Mouse (Mus musculus): Measurements from ENCODE around the gene Pop7. TPM values are rescaled to one million over a fixed set of nuclear protein-coding genes. Genes with fewer than 3 reads are reported as not detected.

Pop7 gene
- polyA plus RNA-seq, 1 experiment from 2014 or later, result 54.0 TPM

- Histone ChIP-seq H3K9me3 (replicated peaks; ENCODE audit: control insufficient read depth, low read length) (no peaks in the 10 kb centered on the region), H3K27ac (replicated peaks; ENCODE audit: low read depth, low read length) (no peak overlapping the region), H3K4me2 (ENCODE audit: low read depth, low read length) (no peak overlapping the region), H3K4me3 (ENCODE audit: low read depth, low read length) (no peak overlapping the region), H3K9ac (replicated peaks; ENCODE audit: low read length) (no peak overlapping the region), H3K27me3 (ENCODE audit: control insufficient read depth, insufficient read depth, low read length) (no peaks in the 10 kb centered on the region), H3K36me3 (replicated peaks; ENCODE audit: control insufficient read depth, insufficient read depth, low read depth, low read length) (peaks cover 55% of the 10 kb centered on the region), H3K4me1 (ENCODE audit: control insufficient read depth, insufficient read depth, low read length) (peaks cover 1% of the 10 kb centered on the region; the same call in 1 of the 2 replicates)
- no peak for DNase-seq (ENCODE audit: low spot score)
- no peak for ATAC-seq (replicated peaks; ENCODE audit: insufficient number of reproducible peaks, low FRiP score, low TSS enrichment, low read depth)
- WGBS, result 83% methylated on average over 16 of the region's 16 CpGs
These were observed 23.2 kb upstream of the Pop7 start for GRCm38 (mm10) chr5:137525511-137525910.

GRCm38 (mm10) chr5:137524671-137525070 is 22.4 kb upstream of the Pop7 start:
- no peak overlapping the region for H3K9ac ChIP-seq (replicated peaks; ENCODE audit: low read length)
- no peak overlapping the region for H3K4me2 ChIP-seq (ENCODE audit: low read depth, low read length)
- H3K4me3 ChIP-seq (ENCODE audit: low read depth, low read length), result no peak overlapping the region
- no peaks in the 10 kb centered on the region for H3K9me3 ChIP-seq (replicated peaks; ENCODE audit: control insufficient read depth, low read length)
- H3K27ac ChIP-seq (replicated peaks; ENCODE audit: low read depth, low read length), result no peak overlapping the region
- no peaks in the 10 kb centered on the region for H3K27me3 ChIP-seq (ENCODE audit: control insufficient read depth, insufficient read depth, low read length)
- no peaks in the 10 kb centered on the region for H3K4me1 ChIP-seq (ENCODE audit: control insufficient read depth, insufficient read depth, low read length)
- H3K36me3 ChIP-seq (replicated peaks; ENCODE audit: control insufficient read depth, insufficient read depth, low read depth, low read length), result peaks cover 60% of the 10 kb centered on the region
- WGBS, result 92% methylated on average over 13 of the region's 13 CpGs
- no peak for ATAC-seq (replicated peaks; ENCODE audit: insufficient number of reproducible peaks, low FRiP score, low TSS enrichment, low read depth)
- no peak for DNase-seq (ENCODE audit: low spot score)

GRCm38 (mm10) chr5:137524251-137524515 is 21.9 kb upstream of the Pop7 start:
- no peaks in the 10 kb centered on the region for H3K27me3 ChIP-seq (ENCODE audit: control insufficient read depth, insufficient read depth, low read length)
- H3K27ac ChIP-seq (replicated peaks; ENCODE audit: low read depth, low read length), result no peak overlapping the region
- H3K4me1 ChIP-seq (ENCODE audit: control insufficient read depth, insufficient read depth, low read length), result no peaks in the 10 kb centered on the region
- H3K4me3 ChIP-seq (ENCODE audit: low read depth, low read length), result no peak overlapping the region
- DNase-seq (ENCODE audit: low spot score) (no peak), ATAC-seq (replicated peaks; ENCODE audit: insufficient number of reproducible peaks, low FRiP score, low TSS enrichment, low read depth) (no peak)
- H3K4me2 ChIP-seq (ENCODE audit: low read depth, low read length), result no peak overlapping the region
- no peaks in the 10 kb centered on the region for H3K9me3 ChIP-seq (replicated peaks; ENCODE audit: control insufficient read depth, low read length)
- peaks cover 58% of the 10 kb centered on the region for H3K36me3 ChIP-seq (replicated peaks; ENCODE audit: control insufficient read depth, insufficient read depth, low read depth, low read length)
- 86% methylated on average over 8 of the region's 8 CpGs for WGBS
- no peak overlapping the region for H3K9ac ChIP-seq (replicated peaks; ENCODE audit: low read length)

GRCm38 (mm10) chr5:137523396-137524250 is 21.3 kb upstream of the Pop7 start:
- H3K9ac ChIP-seq (replicated peaks; ENCODE audit: low read length), result no peak overlapping the region
- DNase-seq (ENCODE audit: low spot score) (no peak), ATAC-seq (replicated peaks; ENCODE audit: insufficient number of reproducible peaks, low FRiP score, low TSS enrichment, low read depth) (no peak)
- no peak overlapping the region for H3K27ac ChIP-seq (replicated peaks; ENCODE audit: low read depth, low read length)
- 81% methylated on average over 25 of the region's 25 CpGs for WGBS
- H3K4me2 ChIP-seq (ENCODE audit: low read depth, low read length), result no peak overlapping the region
- no peaks in the 10 kb centered on the region for H3K4me1 ChIP-seq (ENCODE audit: control insufficient read depth, insufficient read depth, low read length)
- H3K4me3 ChIP-seq (ENCODE audit: low read depth, low read length), result no peak overlapping the region
- H3K36me3 ChIP-seq (replicated peaks; ENCODE audit: control insufficient read depth, insufficient read depth, low read depth, low read length), result peaks cover 55% of the 10 kb centered on the region
- H3K27me3 ChIP-seq (ENCODE audit: control insufficient read depth, insufficient read depth, low read length), result no peaks in the 10 kb centered on the region
- no peaks in the 10 kb centered on the region for H3K9me3 ChIP-seq (replicated peaks; ENCODE audit: control insufficient read depth, low read length)

- no peak overlapping the region for H3K4me3 ChIP-seq (ENCODE audit: low read depth, low read length)
- DNase-seq (ENCODE audit: low spot score) (no peak), ATAC-seq (replicated peaks; ENCODE audit: insufficient number of reproducible peaks, low FRiP score, low TSS enrichment, low read depth) (no peak)
- peaks cover 50% of the 10 kb centered on the region for H3K36me3 ChIP-seq (replicated peaks; ENCODE audit: control insufficient read depth, insufficient read depth, low read depth, low read length)
- no peak overlapping the region for H3K4me2 ChIP-seq (ENCODE audit: low read depth, low read length)
- no peaks in the 10 kb centered on the region for H3K27me3 ChIP-seq (ENCODE audit: control insufficient read depth, insufficient read depth, low read length)
- WGBS, result 70% methylated on average over 11 of the region's 11 CpGs
- H3K4me1 ChIP-seq (ENCODE audit: control insufficient read depth, insufficient read depth, low read length), result no peaks in the 10 kb centered on the region
- H3K9me3 ChIP-seq (replicated peaks; ENCODE audit: control insufficient read depth, low read length), result no peaks in the 10 kb centered on the region
- no peak overlapping the region for H3K9ac ChIP-seq (replicated peaks; ENCODE audit: low read length)
- no peak overlapping the region for H3K27ac ChIP-seq (replicated peaks; ENCODE audit: low read depth, low read length)
These were observed 20.4 kb upstream of the Pop7 start for GRCm38 (mm10) chr5:137522711-137523110.

DNA sequence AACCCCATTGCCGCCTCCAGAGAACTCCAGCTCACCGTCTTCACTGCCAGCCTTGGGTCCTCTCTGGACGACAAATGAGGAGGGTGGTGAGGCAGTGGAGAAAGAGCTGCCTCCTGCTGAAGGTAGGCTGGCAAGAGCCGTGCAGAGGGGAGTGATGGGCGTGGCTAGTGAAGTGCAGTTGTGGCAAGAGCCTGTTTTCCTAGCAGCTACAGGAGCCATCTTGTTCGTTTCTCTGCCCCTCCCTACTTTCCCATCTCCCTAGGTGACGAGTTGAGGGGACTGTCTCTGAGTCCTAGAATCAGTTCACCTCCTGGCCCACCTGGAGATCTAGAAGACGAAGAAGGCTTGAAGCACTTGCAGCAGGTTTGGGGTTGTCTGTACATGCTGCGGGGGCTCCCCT is 19.5 kb upstream of the Pop7 start:
- WGBS, result 84% methylated on average over 9 of the region's 9 CpGs
- ATAC-seq (replicated peaks; ENCODE audit: insufficient number of reproducible peaks, low FRiP score, low TSS enrichment, low read depth), result no peak
- Histone ChIP-seq H3K9me3 (replicated peaks; ENCODE audit: control insufficient read depth, low read length) (no peaks in the 10 kb centered on the region), H3K27ac (replicated peaks; ENCODE audit: low read depth, low read length) (no peak overlapping the region), H3K4me3 (ENCODE audit: low read depth, low read length) (no peak overlapping the region), H3K36me3 (replicated peaks; ENCODE audit: control insufficient read depth, insufficient read depth, low read depth, low read length) (peaks cover 50% of the 10 kb centered on the region), H3K4me2 (ENCODE audit: low read depth, low read length) (no peak overlapping the region), H3K9ac (replicated peaks; ENCODE audit: low read length) (no peak overlapping the region), H3K4me1 (ENCODE audit: control insufficient read depth, insufficient read depth, low read length) (no peaks in the 10 kb centered on the region), H3K27me3 (ENCODE audit: control insufficient read depth, insufficient read depth, low read length) (no peaks in the 10 kb centered on the region)
- DNase-seq (ENCODE audit: low spot score), result no peak

GRCm38 (mm10) chr5:137519691-137520550 is 17.6 kb upstream of the Pop7 start:
- no peak overlapping the region for H3K4me3 ChIP-seq (ENCODE audit: low read depth, low read length)
- no peak for DNase-seq (ENCODE audit: low spot score)
- H3K9me3 ChIP-seq (replicated peaks; ENCODE audit: control insufficient read depth, low read length), result no peaks in the 10 kb centered on the region
- H3K36me3 ChIP-seq (replicated peaks; ENCODE audit: control insufficient read depth, insufficient read depth, low read depth, low read length), result peaks cover 45% of the 10 kb centered on the region
- H3K27me3 ChIP-seq (ENCODE audit: control insufficient read depth, insufficient read depth, low read length), result no peaks in the 10 kb centered on the region
- no peaks in the 10 kb centered on the region for H3K4me1 ChIP-seq (ENCODE audit: control insufficient read depth, insufficient read depth, low read length)
- 91% methylated on average over 27 of the region's 27 CpGs for WGBS
- no peak overlapping the region for H3K9ac ChIP-seq (replicated peaks; ENCODE audit: low read length)
- no peak for ATAC-seq (replicated peaks; ENCODE audit: insufficient number of reproducible peaks, low FRiP score, low TSS enrichment, low read depth)
- H3K27ac ChIP-seq (replicated peaks; ENCODE audit: low read depth, low read length), result no peak overlapping the region
- no peak overlapping the region for H3K4me2 ChIP-seq (ENCODE audit: low read depth, low read length)

DNA sequence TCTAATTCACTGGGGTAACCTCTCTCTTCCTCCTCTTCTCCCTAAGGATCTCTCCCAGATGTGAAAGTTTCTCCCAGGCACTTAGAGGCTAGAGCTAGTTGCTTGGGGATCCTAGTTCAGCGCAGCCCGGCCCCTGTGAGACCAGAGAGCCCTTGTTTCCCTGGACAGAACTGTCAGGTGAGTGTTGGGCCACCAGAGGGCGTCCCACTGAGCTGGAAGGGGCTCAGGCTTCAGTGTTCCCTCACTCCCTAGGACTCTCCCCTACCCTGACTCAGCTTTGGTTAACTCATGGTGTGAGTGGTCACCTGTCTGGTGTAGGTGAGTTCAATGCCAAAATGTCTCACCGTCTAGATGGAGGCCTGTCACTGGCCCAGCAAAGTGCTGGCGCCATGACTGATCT is 16.1 kb upstream of the Pop7 start, which contains the start of gene Gigyf1:
TSS of gene Gigyf1 (plus strand) at position 113 of the 400 bp plus-strand sequence.
- Histone ChIP-seq H3K9me3 (replicated peaks; ENCODE audit: control insufficient read depth, low read length) (no peaks in the 10 kb centered on the region), H3K9ac (replicated peaks; ENCODE audit: low read length) (no peak within 1 kb of the TSS), H3K27me3 (ENCODE audit: control insufficient read depth, insufficient read depth, low read length) (no peaks in the 10 kb centered on the region), H3K27ac (replicated peaks; ENCODE audit: low read depth, low read length) (no peak within 1 kb of the TSS), H3K4me2 (ENCODE audit: low read depth, low read length) (no peak within 1 kb of the TSS), H3K36me3 (replicated peaks; ENCODE audit: control insufficient read depth, insufficient read depth, low read depth, low read length) (peaks cover 32% of the 10 kb centered on the region), H3K4me1 (ENCODE audit: control insufficient read depth, insufficient read depth, low read length) (no peaks in the 10 kb centered on the region; the same call in 1 of the 2 replicates), H3K4me3 (ENCODE audit: low read depth, low read length) (no peak within 1 kb of the TSS)
- DNase-seq (ENCODE audit: low spot score) (peak; percentile 45), ATAC-seq (replicated peaks; ENCODE audit: insufficient number of reproducible peaks, low FRiP score, low TSS enrichment, low read depth) (0 out of 2 replicates have a peak, but pooled peaks have one; percentile 24)
- WGBS, result 78% methylated on average over 5 of the region's 5 CpGs

Measured in embryonic facial prominence, embryonic 11.5 days (tissue).